Mouse (Mus musculus): ENCODE data around the gene Srr.

Gene Srr

DNA sequence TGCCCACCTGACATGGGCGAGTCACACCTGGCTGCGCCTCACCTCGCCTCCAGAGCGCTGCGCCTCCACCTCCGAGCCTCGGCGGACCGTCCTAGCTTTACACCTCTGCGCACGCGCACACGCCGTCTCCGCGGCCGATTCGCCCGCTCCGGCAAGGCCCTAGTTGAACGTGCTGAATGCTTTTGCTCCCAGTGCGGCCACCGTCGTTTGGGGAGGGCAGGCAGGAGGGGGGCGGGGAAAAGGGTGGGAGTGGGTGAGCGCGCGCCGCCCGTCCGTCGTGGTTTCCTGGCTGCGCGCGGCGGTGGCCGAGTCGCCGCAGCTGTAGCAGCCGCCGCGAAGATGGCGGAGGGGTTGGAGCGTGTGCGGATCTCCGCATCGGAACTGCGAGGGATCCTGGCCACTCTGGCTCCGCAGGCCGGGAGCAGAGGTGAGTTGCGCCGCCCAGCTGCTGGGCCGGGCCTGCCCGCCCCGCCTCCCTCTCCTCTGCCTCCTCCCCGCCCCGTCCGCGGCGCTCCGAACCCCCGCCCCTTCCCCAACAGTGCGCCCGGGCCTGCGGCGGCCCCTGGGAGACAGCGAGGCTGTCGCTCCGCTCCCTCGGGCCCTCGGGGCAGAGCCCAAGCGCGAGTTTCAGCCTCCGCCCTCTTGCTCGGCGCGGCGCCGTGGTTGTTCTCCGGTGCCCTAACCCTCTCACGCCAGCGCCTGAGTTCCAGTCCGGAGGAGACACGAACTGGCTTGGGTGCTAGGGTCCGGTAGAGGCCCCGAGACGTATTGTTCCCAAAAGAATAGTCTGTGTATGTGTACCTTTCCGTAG is at the start of gene Srr, which contains the start of gene Smg6:
TSS of gene Srr (minus strand) at position 372 of the 811 bp plus-strand sequence.
TSS of gene Smg6 (plus strand) at position 247 of the 811 bp plus-strand sequence.
- peak; percentile 96 to 97 for DNase-seq

DNA sequence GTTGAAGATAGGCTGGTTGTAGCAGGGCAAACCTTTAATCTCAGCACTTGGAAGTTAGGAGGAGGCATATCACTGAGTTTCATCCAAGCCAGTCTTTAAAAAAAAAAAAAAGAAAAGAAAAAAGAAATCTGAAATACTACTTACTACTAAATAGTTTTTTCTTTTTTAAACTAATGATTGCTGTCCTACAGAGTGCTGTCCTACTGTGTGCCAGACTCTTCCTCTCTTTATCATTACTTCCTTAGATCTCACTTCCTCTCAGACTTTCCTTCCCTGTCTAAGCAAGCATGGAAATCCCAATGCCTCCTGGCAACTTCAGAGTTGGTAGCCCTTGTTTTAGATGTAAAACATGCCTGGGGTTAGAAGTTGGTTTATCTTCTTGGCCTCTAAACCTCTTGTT is 48.9 kb upstream of the Srr start:
- DNase-seq: no peak

DNA sequence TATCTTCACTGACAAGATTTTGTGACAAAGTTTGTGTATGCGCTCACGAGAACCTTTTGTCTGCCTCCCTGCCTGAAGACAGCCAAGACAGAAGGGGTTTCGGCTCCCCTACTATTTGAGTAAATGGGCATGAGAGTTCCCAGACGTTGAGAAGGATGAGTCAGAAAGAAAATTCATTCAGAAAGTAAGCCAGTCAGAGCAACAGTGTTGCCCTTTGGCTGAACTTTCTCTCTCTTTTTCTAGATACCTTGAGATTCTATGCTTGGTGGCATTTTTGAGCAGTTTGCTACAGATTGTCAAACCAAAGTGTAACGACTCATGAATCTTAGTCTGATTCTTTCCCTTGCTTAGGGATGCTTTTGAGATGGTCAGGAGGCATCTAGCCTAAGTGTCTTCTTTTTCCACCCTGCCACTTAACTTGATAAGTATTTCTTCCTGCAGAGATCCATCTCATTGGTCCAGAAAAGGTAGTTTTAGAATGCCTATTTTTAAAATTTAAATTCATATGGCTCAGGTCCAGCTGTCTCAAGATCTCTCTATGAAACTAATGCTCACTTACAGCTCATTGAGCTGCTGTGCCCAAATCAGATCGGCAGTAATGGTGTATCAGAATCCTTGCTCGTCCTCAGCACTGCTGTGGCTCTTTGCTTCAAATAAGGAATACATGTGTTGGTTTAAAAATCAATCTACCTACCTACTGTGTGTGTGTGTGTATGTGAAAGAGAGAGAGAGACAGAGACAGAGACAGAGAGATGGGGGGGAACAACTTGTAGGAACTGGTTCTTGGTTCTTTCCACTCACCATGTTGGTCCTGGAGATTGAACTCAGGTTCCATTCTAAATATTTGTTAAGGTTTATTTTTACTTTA is 47.8 kb upstream of the Srr start:
- no peak for DNase-seq

GRCm38 (mm10) chr11:74965516-74965915 is 39.8 kb upstream of the Srr start:
- DNase-seq: no peak

- DNase-seq: no peak
Observed at GRCm38 (mm10) chr11:74962846-74963407, 37.2 kb upstream of the Srr start.

DNA sequence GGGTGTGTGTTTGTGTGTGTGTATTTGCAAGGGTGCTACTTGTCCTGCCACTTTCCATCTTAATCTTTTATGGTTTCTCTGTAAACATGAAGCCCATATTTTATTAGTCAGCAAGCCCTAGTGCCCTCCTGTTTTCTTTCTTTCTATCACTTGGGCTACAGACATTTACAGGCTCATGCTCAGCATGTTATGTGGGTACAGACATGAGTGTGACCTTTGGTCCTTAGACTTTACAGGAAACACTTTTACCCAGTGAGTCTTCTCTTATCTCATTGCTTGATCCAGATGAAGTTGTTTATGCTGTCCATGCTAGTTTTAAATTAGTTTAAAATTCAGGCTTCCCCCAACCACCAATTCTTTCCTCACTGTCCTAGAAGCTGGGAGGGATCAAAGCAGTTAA is 36.2 kb upstream of the Srr start:
- no peak for DNase-seq

GRCm38 (mm10) chr11:74960031-74960551 is 34.3 kb upstream of the Srr start:
- DNase-seq: no peak

DNA sequence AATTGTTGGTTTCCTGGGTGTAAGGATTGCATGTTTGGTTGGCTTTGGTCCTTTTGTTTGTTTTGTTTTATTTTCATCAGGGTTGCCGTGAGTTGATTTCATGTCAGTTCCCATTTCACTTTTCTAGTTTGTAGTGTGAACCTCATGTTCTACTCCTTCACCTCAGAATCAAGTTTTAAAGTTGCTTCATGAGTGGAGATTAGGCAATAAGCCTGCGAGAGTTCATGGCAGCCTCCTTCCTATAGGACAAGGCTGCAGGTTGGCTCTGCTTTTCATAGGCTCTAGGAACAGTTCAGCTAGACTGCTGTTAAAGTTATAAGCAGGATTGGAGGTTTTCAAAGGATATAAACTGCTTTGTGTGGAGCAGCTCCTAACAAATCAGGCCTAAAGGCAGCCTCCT is 33.8 kb upstream of the Srr start:
- no peak for DNase-seq

DNA sequence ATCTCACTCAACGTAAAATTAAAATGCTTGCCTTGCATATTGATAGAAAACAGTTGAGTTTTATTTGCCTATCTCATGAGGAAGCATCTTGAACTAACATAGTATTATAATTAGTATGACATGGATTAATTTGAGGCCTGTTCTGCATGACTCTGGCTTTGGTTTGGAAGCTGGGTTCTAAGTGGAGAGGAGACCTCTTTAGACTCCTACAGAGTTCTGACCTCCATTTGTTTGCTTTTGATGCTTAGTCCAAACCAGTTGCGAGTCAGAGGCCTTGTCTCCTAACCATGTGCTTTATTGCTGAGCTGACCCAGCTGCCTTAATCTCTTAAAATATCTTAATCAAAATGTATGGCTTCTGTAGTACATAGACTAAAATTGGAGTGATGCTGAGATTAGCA is 31.9 kb upstream of the Srr start:
- DNase-seq: no peak

- no peak for DNase-seq
Observed at GRCm38 (mm10) chr11:74956006-74956405, 30.3 kb upstream of the Srr start.

- DNase-seq: peak; percentile 57 to 72
Observed at GRCm38 (mm10) chr11:74954901-74955300, 29.2 kb upstream of the Srr start.

GRCm38 (mm10) chr11:74946348-74946747 is 20.6 kb upstream of the Srr start:
- DNase-seq: peak in 1 of 2 experiments; percentile 52

DNA sequence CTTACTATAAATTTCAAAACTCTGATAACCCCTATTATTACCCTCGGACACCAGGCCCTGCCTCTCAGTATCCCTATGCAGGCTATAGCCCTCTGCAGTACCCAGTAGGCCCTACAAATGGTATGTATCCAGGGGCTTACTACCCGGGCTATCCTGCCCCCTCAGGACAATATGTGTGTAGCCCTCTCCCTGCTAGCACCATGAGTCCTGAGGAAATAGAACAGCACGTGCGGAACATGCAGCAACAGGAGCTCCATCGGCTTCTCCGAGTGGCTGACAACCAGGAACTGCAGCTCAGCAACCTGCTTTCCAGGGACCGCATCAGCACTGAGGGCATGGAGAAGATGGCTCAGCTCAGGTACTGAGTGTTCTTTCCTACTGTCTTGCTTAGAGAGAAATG is 4.6 kb upstream of the Srr start:
- no peak for DNase-seq

DNA sequence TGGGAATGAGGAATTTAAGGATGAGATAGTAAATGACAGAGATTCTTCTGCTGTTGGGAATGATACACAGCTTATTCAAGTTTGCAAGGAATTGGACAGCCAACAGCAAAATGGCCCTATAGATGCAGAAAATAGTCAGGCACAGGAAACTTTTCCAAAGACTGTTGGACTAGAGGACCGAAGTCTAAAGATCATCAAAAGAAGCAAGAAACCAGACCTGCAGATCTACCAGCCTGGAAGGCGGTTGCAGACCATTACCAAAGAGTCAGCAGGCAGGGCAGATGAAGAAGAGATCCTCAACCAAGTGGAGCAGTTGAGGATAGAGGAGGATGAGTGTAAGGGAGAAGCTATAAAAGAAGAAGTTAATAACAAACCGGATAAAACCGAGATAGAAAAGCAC is 3.4 kb upstream of the Srr start:
- DNase-seq: peak; percentile 29 to 47

DNA sequence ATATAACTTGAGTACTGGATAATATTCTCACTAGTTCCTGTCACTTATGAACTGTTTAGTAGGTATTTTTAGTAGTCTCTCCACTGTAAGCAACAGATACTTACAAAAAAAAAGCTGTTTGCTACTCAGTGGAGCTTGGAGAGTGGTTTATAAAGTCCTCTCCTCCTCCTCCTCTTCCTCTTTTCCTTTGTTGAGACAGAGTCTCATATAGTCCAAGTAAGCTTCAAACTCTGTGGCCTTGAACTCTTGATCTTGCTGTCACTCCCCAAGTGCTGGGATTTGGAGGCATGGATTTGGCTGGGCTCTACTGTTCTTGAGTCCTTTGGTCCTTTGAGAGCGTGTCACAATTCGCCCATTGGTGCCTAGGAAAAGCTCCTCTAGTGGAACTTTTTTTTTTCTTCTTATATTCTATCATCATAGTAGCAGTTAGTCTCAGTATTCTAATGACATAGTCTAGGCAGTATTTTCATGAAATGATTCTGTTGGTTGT is 1.5 kb upstream of the Srr start:
- no peak for DNase-seq

DNA sequence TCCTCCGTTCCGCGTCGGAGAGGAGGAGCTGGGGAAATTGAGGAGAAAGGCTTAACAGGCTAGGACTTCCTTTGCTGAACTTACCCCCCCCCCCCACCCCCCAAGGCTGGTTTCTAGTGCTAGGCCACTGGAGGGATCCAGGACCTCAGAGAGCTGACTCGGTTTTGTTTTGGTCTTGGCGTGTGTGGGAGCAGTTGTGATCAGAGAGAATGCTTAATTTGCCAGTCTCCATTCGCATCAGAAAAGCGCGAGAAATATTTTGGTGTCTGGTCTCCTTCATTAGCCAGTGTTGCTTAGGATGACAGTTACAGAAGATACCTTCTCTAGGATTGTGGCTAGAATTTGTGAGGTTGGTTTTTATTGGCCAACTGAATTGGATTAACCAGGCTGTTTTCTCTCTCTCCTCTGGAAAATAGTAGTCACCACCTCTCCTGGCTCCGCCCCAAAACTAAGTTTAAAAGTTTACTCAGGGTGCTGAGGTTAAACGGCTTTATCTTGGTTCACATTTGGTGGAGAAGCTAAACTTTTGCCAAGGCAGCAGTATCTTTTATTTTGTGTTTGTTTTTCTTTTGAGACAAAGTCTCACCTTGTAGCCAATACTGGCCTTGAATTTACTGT is 749 bp upstream of the Srr start:
- peak; percentile 80 to 86 for DNase-seq

GRCm38 (mm10) chr11:74924149-74924548 is 1.6 kb downstream of the Srr start:
- peak; percentile 84 to 87 for DNase-seq

DNA sequence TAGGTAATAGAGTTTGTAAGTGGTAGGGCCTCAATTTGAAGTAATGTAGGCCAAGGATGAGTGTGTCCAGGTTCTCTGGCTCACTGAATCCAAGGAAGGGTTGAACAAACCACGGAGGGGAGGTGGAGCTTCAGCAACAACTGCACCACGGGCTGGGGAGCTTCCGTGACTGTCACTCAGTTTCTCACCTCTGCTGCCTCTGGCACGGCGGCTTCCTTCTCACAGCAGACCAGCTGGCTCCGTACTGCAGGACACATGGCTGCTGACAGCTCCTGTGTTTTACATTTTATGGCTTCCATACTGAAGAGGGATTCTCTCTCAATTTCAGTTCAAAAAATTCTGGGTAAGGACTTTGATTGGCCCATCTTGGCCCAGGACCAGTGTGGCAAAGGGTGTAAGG is 6.5 kb downstream of the Srr start:
- no peak for DNase-seq

DNA sequence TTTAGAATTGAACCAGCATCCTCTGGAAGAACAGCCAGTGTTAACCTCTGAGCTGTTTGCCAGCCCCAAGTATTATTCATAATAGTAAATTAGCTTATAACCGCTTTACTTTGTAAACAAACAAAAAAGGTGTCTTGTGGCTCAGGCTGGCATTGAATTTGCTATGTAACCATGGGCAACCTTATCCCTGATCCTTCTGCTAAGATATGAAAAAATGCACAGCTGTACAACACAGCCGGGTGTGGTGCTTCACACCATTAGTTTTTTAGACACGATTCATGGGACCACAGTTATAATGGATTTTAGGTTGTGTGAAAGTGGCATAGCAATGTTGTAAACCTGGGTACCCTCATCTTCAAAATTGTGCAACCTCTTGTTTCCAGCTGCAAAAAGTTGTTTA is 13.3 kb downstream of the Srr start:
- no peak for DNase-seq

GRCm38 (mm10) chr11:74909978-74910377 is 15.8 kb downstream of the Srr start:
- DNase-seq: no peak

DNA sequence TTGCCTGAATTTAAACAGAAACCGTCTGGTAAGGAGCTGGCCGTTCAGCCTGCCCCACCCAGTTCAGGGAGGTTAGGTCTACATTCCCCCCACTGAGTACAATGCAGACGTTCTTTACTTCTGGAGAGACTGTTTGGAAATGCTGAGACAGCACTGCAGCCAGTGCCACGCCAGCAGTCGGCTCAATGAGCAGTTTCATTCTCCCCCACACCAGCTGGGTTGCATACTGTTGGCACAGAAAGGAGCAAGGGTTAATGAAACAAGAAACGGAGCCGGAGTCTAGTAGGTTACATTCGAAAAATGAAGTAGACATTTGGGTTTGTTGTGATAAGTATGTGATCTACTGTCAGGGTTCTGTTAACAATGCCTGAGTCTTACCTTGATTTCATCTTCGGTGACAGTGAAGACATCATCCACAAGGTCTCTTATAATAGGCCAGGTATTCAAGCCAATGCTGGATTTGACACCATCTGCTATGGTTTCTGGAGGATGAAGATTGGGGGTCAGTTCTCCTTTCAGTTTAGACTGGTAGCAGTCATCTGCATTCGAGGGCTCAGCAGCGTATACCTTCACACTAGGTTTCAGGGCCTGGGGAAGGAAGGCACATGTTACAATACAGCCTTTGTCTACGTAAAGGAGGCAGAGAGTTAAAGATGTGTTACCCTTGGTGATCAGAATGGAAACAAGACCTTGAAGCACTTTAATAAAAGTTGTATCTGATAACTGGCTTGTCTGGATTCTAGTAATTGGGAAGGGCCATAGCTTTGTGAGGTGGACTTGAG is 16.9 kb downstream of the Srr start:
- peak; percentile 30 to 52 for DNase-seq

DNA sequence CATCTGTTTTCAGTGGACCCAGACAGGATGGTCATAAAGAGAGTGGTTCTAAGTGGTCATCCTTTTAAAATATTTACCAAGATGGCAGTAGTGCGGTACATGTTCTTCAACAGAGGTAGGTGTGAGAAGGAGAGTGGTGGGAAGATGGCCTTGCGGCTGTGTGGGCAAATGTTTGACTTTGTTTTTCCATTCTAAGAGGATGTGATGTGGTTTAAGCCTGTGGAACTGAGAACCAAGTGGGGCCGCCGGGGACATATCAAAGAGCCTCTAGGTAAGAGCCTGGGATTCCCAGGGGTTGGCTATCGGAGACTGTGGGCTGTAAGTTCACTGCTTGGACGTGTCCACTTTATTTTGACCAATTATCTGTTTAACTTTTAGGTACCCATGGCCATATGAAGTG is 17.9 kb downstream of the Srr start:
- DNase-seq: no peak

Measured in kidney, postnatal 36 days (tissue).